Mouse (Mus musculus) kidney, embryonic 14.5 days (tissue): ENCODE results near the gene Zdhhc18. TPM values are rescaled to one million over a fixed set of nuclear protein-coding genes. Genes with fewer than 3 reads are reported as not detected.

ENCODE experiments used
- microRNA-seq: library from miRNA; unstranded; fragments of <30 nt; microRNA quantifications from one replicate; pipeline ENCODE4, GENCODE M21; 2016
- polyA plus RNA-seq: library from polyadenylated mRNA; unstranded; fragments of >200 nt; fragmentation: Nextera tagmentation; extraction: Ambion mirVana; gene quantifications from 2 replicates; pipeline ENCODE4 v1.2.1, GENCODE M21; 2014

The Zdhhc18 gene
- polyA plus RNA-seq, 1 experiment from 2014 or later, result 3.0 TPM

Small RNAs within 50 kb of the gene (microRNA-seq; reads per million reads assigned to microRNA genes)
- gene Gm23158, result not detected

Other genes starting within 250 kb of the Zdhhc18 start
- 0.35 and 0.94 TPM in 2 replicates for gene Tent5b, start 170.0 kb downstream of the Zdhhc18 start, polyA plus RNA-seq
- 1.4 and 1.6 TPM in 2 replicates for gene Trnp1, start 151.6 kb downstream of the Zdhhc18 start, polyA plus RNA-seq
- 15.3 and 21.4 TPM in 2 replicates for gene Kdf1, start 131.2 kb downstream of the Zdhhc18 start, polyA plus RNA-seq
- 285 and 287 TPM in 2 replicates for gene Nudc, start 104.2 kb downstream of the Zdhhc18 start, polyA plus RNA-seq
- gene Nr0b2, start 96.8 kb downstream of the Zdhhc18 start, polyA plus RNA-seq, result not detected in 2 replicates
- gene Gpatch3, start 75.4 kb downstream of the Zdhhc18 start, polyA plus RNA-seq, result 6.5 and 10.2 TPM in 2 replicates
- gene Gpn2, start 65.8 kb downstream of the Zdhhc18 start, polyA plus RNA-seq, result 23.6 and 23.9 TPM in 2 replicates
- gene Sfn, start 48.0 kb downstream of the Zdhhc18 start, polyA plus RNA-seq, result 8.0 and 9.5 TPM in 2 replicates
- 12.6 and 16.9 TPM in 2 replicates for gene Pigv, start 22.5 kb upstream of the Zdhhc18 start, polyA plus RNA-seq
- 40.5 and 51.7 TPM in 2 replicates for gene Arid1a, start 106.6 kb upstream of the Zdhhc18 start, polyA plus RNA-seq
- gene Rps6ka1, start 237.6 kb upstream of the Zdhhc18 start, polyA plus RNA-seq, result 29.6 and 49.8 TPM in 2 replicates